Mouse (Mus musculus) stomach, embryonic 14.5 days (tissue): ENCODE data around the gene Slc22a23. TPM values are rescaled to one million over a fixed set of nuclear protein-coding genes. Genes with fewer than 3 reads are reported as not detected.
"Not testable (repeated sequence)": the region's sequence is repeated elsewhere in the genome, so short reads cannot be mapped to it uniquely, and the experiment has no call there.

Experiments used
- ATAC-seq: fragments of 200-750 bp; cut with Nextera tagmentation; 2 replicates; pipeline ENCODE4 v1.8.0; 2017; ENCODE audit warnings: low read depth, moderate TSS enrichment; ENCODE audit not compliant: insufficient number of reproducible peaks, insufficient read depth, low FRiP score
- H3K27ac ChIP-seq: fragments of 300-500 bp; sonication (generic); 2 replicates; pipeline ENCODE4 v1.5.1; 2014; ENCODE audit warnings: mild to moderate bottlenecking, low read length, moderate library complexity, mixed read lengths
- H3K27me3 ChIP-seq: fragments of 300-500 bp; sonication (generic); 2 replicates; pipeline ENCODE4 v1.6.1; 2014; ENCODE audit warnings: low read length, control low read depth, mixed read lengths; ENCODE audit not compliant: control insufficient read depth, insufficient read depth
- H3K36me3 ChIP-seq: fragments of 300-500 bp; sonication (generic); 2 replicates; pipeline ENCODE4 v1.6.1; 2014; ENCODE audit warnings: mild to moderate bottlenecking, control low read depth, low read length, moderate library complexity, mixed read lengths; ENCODE audit not compliant: control insufficient read depth, insufficient read depth
- H3K4me1 ChIP-seq: fragments of 300-500 bp; sonication (generic); 2 replicates; pipeline ENCODE4 v1.6.1; 2014; ENCODE audit warnings: low read length, control low read depth, mixed read lengths; ENCODE audit not compliant: control insufficient read depth, insufficient read depth
- H3K4me2 ChIP-seq: fragments of 300-500 bp; sonication (generic); replicated peaks from 2 replicates; pipeline ENCODE4 v1.6.1; 2014; ENCODE audit warnings: low read depth, low read length, control low read depth
- H3K4me3 ChIP-seq: fragments of 300-500 bp; sonication (generic); 2 replicates; pipeline ENCODE4 v1.5.1; 2014; ENCODE audit warnings: low read depth, low read length, control low read depth
- H3K9ac ChIP-seq: fragments of 300-500 bp; sonication (generic); replicated peaks from 2 replicates; pipeline ENCODE4 v1.6.1; 2014; ENCODE audit warnings: low read depth, mild to moderate bottlenecking, control low read depth, low read length, moderate library complexity, mixed read lengths
- H3K9me3 ChIP-seq: fragments of 300-500 bp; sonication (generic); 2 replicates; pipeline ENCODE4 v1.6.1; 2016; ENCODE audit warnings: low read depth, low read length, control low read depth; ENCODE audit not compliant: control insufficient read depth
- WGBS: fragments of 180-500 bp; shearing (Covaris S2); extraction: QIAGEN DNeasy Blood & Tissue Kit; methylation state at CpG from one replicate; pipeline ENCODE4 v1.1.7; 2014; 5-methylcytosine and 5-hydroxymethylcytosine counted together
- polyA plus RNA-seq: library from polyadenylated mRNA; unstranded; fragments of >200 nt; fragmentation: Nextera tagmentation; extraction: Ambion mirVana; gene quantifications from 2 replicates; pipeline ENCODE4 v1.2.1, GENCODE M21; 2014

Slc22a23 gene
- 4.9 and 5.9 TPM in 2 replicates for polyA plus RNA-seq

- ATAC-seq: peak; percentile 86
- H3K4me2 ChIP-seq: peak within 1 kb of the TSS; percentile 96
- WGBS: 3% methylated on average over 57 of the region's 69 CpGs
- peaks cover 4% of the 10 kb centered on the region; the same call in 1 of the 2 replicates for H3K4me1 ChIP-seq
- H3K36me3 ChIP-seq: no peaks in the 10 kb centered on the region
- peak within 1 kb of the TSS; percentile 70 for H3K4me3 ChIP-seq
- no peaks in the 10 kb centered on the region for H3K27me3 ChIP-seq
- H3K27ac ChIP-seq: no peak within 1 kb of the TSS
- H3K9me3 ChIP-seq: no peaks in the 10 kb centered on the region
- H3K9ac ChIP-seq: peak within 1 kb of the TSS; percentile 67
These were observed at the start of gene Slc22a23 for GRCm38 (mm10) chr13:34345128-34346085. Gene Slc22a23, minus strand, starts transcription at chr13:34345182.

- H3K9me3 ChIP-seq, H3K4me2 ChIP-seq, H3K27me3 ChIP-seq, H3K36me3 ChIP-seq, H3K27ac ChIP-seq, H3K4me3 ChIP-seq, H3K9ac ChIP-seq, H3K4me1 ChIP-seq, ATAC-seq: not testable (repeated sequence)
- 63% methylated on average over 9 of the region's 16 CpGs for WGBS
These were observed 49.3 kb upstream of the Slc22a23 start for GRCm38 (mm10) chr13:34394305-34394704.

GRCm38 (mm10) chr13:34392376-34392775 lies 47.4 kb upstream of the Slc22a23 start:
- Histone ChIP-seq H3K36me3 (no peaks in the 10 kb centered on the region), H3K9ac (no peak overlapping the region), H3K4me1 (no peaks in the 10 kb centered on the region), H3K27ac (no peak overlapping the region), H3K27me3 (no peaks in the 10 kb centered on the region), H3K4me3 (no peak overlapping the region), H3K9me3 (no peaks in the 10 kb centered on the region), H3K4me2 (no peak overlapping the region)
- WGBS: 57% methylated on average over 7 of the region's 7 CpGs
- no peak for ATAC-seq

- ATAC-seq: no peak
- Histone ChIP-seq H3K4me3 (no peak overlapping the region), H3K4me2 (no peak overlapping the region), H3K27me3 (no peaks in the 10 kb centered on the region), H3K9ac (no peak overlapping the region), H3K27ac (no peak overlapping the region), H3K4me1 (no peaks in the 10 kb centered on the region), H3K36me3 (no peaks in the 10 kb centered on the region), H3K9me3 (no peaks in the 10 kb centered on the region)
- 78% methylated on average over 5 of the region's 5 CpGs for WGBS
These were observed 43.2 kb upstream of the Slc22a23 start for GRCm38 (mm10) chr13:34388219-34388618.

GRCm38 (mm10) chr13:34383416-34383815 lies 38.4 kb upstream of the Slc22a23 start:
- Histone ChIP-seq H3K27me3 (no peaks in the 10 kb centered on the region), H3K4me2 (no peak overlapping the region), H3K4me3 (no peak overlapping the region), H3K9me3 (no peaks in the 10 kb centered on the region), H3K9ac (no peak overlapping the region), H3K27ac (no peak overlapping the region), H3K4me1 (no peaks in the 10 kb centered on the region), H3K36me3 (no peaks in the 10 kb centered on the region)
- WGBS: 60% methylated on average over 3 of the region's 3 CpGs
- 0 out of 2 replicates have a peak, but pooled peaks have one; percentile 49 for ATAC-seq

- Histone ChIP-seq H3K27me3 (no peaks in the 10 kb centered on the region), H3K9ac (no peak overlapping the region), H3K4me2 (no peak overlapping the region), H3K4me1 (no peaks in the 10 kb centered on the region), H3K27ac (no peak overlapping the region), H3K9me3 (no peaks in the 10 kb centered on the region), H3K36me3 (no peaks in the 10 kb centered on the region), H3K4me3 (no peak overlapping the region)
- 89% methylated on average over 3 of the region's 3 CpGs for WGBS
- ATAC-seq: no peak
These were observed 33.9 kb upstream of the Slc22a23 start for GRCm38 (mm10) chr13:34378926-34379325.

- Histone ChIP-seq H3K36me3 (no peaks in the 10 kb centered on the region), H3K27me3 (no peaks in the 10 kb centered on the region), H3K9ac (no peak overlapping the region), H3K4me2 (no peak overlapping the region), H3K27ac (no peak overlapping the region), H3K9me3 (no peaks in the 10 kb centered on the region), H3K4me1 (no peaks in the 10 kb centered on the region), H3K4me3 (no peak overlapping the region)
- WGBS: 76% methylated on average over 4 of the region's 4 CpGs
- no peak for ATAC-seq
These were observed 30.2 kb upstream of the Slc22a23 start for GRCm38 (mm10) chr13:34375145-34375544.

- ATAC-seq: no peak
- Histone ChIP-seq H3K4me3 (no peak overlapping the region), H3K9me3 (no peaks in the 10 kb centered on the region)
These were observed 28.0 kb upstream of the Slc22a23 start for GRCm38 (mm10) chr13:34372870-34373478.

More at GRCm38 (mm10) chr13:34372870-34373478, 28.0 kb upstream of the Slc22a23 start:
- Histone ChIP-seq H3K36me3 (no peaks in the 10 kb centered on the region), H3K4me2 (no peak overlapping the region), H3K27ac (no peak overlapping the region), H3K4me1 (no peaks in the 10 kb centered on the region), H3K27me3 (no peaks in the 10 kb centered on the region), H3K9ac (no peak overlapping the region)
- WGBS: 92% methylated on average over 5 of the region's 5 CpGs
